Mouse (Mus musculus) hindbrain, embryonic 11.5 days (tissue): ENCODE results near the gene Ltb4r1. TPM values are rescaled to one million over a fixed set of nuclear protein-coding genes. Genes with fewer than 3 reads are reported as not detected.
A peak's percentile ranks its signal among the peaks of the same experiment; 100 is the strongest.

Experiments used
- ATAC-seq: fragments of 200-750 bp; cut with Nextera tagmentation; 2 replicates; pipeline ENCODE4 v1.8.0; 2017; ENCODE audit warnings: mild to moderate bottlenecking, moderate TSS enrichment, moderate library complexity; ENCODE audit not compliant: low FRiP score
- DNase-seq: peaks from one replicate; pipeline ENCODE4 v3.0.0-alpha.2; 2015; ENCODE audit warnings: low spot score
- H3K27ac ChIP-seq: fragments of 300-500 bp; sonication (generic); 2 replicates; pipeline ENCODE4 v1.5.1; 2014; ENCODE audit warnings: mild to moderate bottlenecking, low read depth, low read length
- H3K27me3 ChIP-seq: fragments of 300-500 bp; sonication (generic); 2 replicates; pipeline ENCODE4 v1.6.1; 2014; ENCODE audit warnings: mild to moderate bottlenecking, low read length, moderate library complexity, mixed read lengths; ENCODE audit not compliant: control insufficient read depth, insufficient read depth
- H3K36me3 ChIP-seq: fragments of 300-500 bp; sonication (generic); 2 replicates; pipeline ENCODE4 v1.6.1; 2014; ENCODE audit warnings: mild to moderate bottlenecking, low read length, moderate library complexity, mixed read lengths; ENCODE audit not compliant: control insufficient read depth, insufficient read depth
- H3K4me1 ChIP-seq: fragments of 300-500 bp; sonication (generic); replicated peaks from 2 replicates; pipeline ENCODE4 v1.6.1; 2014; ENCODE audit warnings: low read length, mixed read lengths; ENCODE audit not compliant: control insufficient read depth, insufficient read depth
- H3K4me2 ChIP-seq: fragments of 300-500 bp; sonication (generic); replicated peaks from 2 replicates; pipeline ENCODE4 v1.6.1; 2014; ENCODE audit warnings: mild to moderate bottlenecking, low read depth, low read length
- H3K4me3 ChIP-seq: fragments of 300-500 bp; sonication (generic); 2 replicates; pipeline ENCODE4 v1.5.1; 2014; ENCODE audit warnings: low read depth, low read length
- H3K9ac ChIP-seq: fragments of 300-500 bp; sonication (generic); 2 replicates; pipeline ENCODE4 v1.6.1; 2014; ENCODE audit warnings: low read depth, low read length
- H3K9me3 ChIP-seq: fragments of 300-500 bp; sonication (generic); 2 replicates; pipeline ENCODE4 v1.6.1; 2016; ENCODE audit warnings: low read length; ENCODE audit not compliant: control insufficient read depth
- WGBS: fragments of 180-500 bp; shearing (Covaris S2); extraction: QIAGEN DNeasy Blood & Tissue Kit; methylation state at CpG from one replicate; pipeline ENCODE4 v1.1.7; 2014; 5-methylcytosine and 5-hydroxymethylcytosine counted together
- polyA plus RNA-seq: library from polyadenylated mRNA; unstranded; fragments of >200 nt; fragmentation: Nextera tagmentation; extraction: Ambion mirVana; gene quantifications from 2 replicates; pipeline ENCODE4 v1.2.1, GENCODE M21; 2014

Ltb4r1 gene
- polyA plus RNA-seq, 1 experiment from 2014 or later: not detected

DNA sequence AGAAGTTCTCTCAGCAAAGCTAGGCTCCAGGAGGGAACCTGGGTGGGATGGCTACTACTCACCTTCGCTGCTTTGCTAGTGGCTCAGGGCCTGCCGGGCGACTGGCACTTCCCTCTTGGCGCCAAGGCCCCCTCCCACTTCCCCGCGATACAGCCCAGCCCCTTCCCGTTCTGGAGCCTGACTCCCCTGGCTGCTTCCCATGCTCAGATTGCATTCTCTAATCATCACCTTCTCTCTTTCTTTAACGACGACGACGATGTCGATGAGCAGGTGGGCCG lies 18.1 kb downstream of the Ltb4r1 start, which contains the start of gene Adcy4:
Adcy4 (minus strand) TSS at position 138 of the 278 bp plus-strand sequence.
- Histone ChIP-seq H3K4me3 (peak within 1 kb of the TSS; percentile 29), H3K4me2 (peak within 1 kb of the TSS; percentile 32), H3K9me3 (no peaks in the 10 kb centered on the region), H3K27me3 (peaks cover 60% of the 10 kb centered on the region), H3K36me3 (no peaks in the 10 kb centered on the region), H3K9ac (0 out of 2 replicates have a peak within 1 kb of the TSS, but pooled peaks have one; percentile 31), H3K4me1 (peaks cover 5% of the 10 kb centered on the region), H3K27ac (no peak within 1 kb of the TSS)
- DNase-seq: no peak
- ATAC-seq: no peak
- 6% methylated on average over 13 of the region's 13 CpGs for WGBS

- Histone ChIP-seq H3K9ac (no peak overlapping the region), H3K36me3 (no peaks in the 10 kb centered on the region), H3K4me3 (no peak overlapping the region), H3K27me3 (peaks cover 64% of the 10 kb centered on the region), H3K27ac (no peak overlapping the region), H3K4me1 (peaks cover 5% of the 10 kb centered on the region), H3K4me2 (no peak overlapping the region), H3K9me3 (no peaks in the 10 kb centered on the region)
- peak; percentile 17 for DNase-seq
- ATAC-seq: no peak
- WGBS: 24% methylated on average over 6 of the region's 6 CpGs
Measured at GRCm38 (mm10) chr14:55785195-55785594, 19.4 kb downstream of the Ltb4r1 start.

DNA sequence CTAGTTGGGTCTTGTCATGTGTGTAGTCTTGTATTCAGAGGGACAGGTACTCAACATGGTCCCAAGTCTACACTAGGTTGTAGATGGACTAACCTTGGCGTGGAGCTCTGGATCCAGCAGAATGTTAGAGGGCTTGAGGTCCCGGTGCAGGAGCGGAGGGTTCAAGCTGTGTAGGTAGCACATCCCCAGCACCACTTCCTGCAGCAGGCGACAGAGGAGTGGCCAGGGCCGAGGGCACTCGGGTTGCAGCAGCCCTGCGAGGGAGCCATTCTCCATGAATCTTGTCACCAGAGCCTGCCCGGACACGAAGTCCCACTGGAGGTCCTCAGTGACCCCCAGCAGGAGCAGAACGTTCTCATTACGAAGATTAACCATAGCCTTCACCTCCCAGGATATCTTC lies 22.0 kb downstream of the Ltb4r1 start:
- Histone ChIP-seq H3K4me1 (peaks cover 3% of the 10 kb centered on the region), H3K9ac (no peak overlapping the region), H3K27ac (no peak overlapping the region), H3K4me2 (no peak overlapping the region), H3K4me3 (no peak overlapping the region), H3K9me3 (no peaks in the 10 kb centered on the region), H3K27me3 (peaks cover 51% of the 10 kb centered on the region), H3K36me3 (no peaks in the 10 kb centered on the region)
- DNase-seq: no peak
- 29% methylated on average over 11 of the region's 11 CpGs for WGBS
- no peak for ATAC-seq

DNA sequence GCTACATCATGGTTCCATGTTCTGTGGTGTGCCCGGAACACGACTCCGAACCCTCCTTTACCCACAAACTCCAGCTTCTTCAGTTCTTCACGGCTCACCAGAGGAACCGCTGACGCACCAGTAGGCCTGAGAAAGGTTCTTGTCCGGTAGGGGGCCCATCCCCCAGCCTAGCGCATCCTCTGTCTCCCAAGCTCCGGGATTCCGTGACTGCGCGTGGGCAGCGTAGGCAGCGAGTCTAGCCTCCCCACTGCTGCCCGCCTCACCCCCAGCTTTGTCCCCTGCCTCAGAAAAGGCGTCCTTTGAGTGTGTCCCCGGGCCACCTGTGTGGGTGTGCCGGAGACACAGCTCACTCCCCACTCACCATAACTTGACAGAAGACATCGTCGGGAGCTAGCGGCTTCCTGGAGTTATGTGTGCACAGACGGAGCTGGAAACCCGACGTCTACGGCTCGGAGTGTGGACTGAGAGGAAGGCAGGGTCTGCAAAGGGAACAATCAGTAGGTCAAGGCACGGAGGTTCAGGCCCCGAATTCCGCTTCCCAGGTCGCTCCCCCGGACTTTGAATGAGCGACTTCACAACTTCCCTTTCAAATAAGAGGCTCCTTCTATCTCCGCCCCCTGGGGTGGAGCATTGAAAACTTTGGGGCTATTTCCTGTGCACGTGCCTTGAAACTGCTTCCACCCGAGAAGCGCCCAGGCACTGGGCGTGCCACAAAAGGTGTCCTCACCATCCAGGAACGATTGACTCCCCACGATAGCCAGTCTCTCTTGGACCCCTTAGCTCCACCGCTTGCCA lies 22.7 kb downstream of the Ltb4r1 start, which contains the start of gene Ripk3:
Ripk3 (minus strand) TSS at position 610 of the 795 bp plus-strand sequence.
- no peaks in the 10 kb centered on the region for H3K9me3 ChIP-seq
- peaks cover 2% of the 10 kb centered on the region for H3K4me1 ChIP-seq
- no peaks in the 10 kb centered on the region for H3K36me3 ChIP-seq
- peak within 1 kb of the TSS; percentile 18 for H3K4me3 ChIP-seq
- no peak within 1 kb of the TSS for H3K9ac ChIP-seq
- peak; percentile 35 for DNase-seq
- no peak within 1 kb of the TSS for H3K27ac ChIP-seq
- peaks cover 45% of the 10 kb centered on the region for H3K27me3 ChIP-seq
- peak within 1 kb of the TSS; percentile 40 for H3K4me2 ChIP-seq
- 6% methylated on average over 40 of the region's 40 CpGs for WGBS
- no peak for ATAC-seq

GRCm38 (mm10) chr14:55793461-55793860 lies 27.7 kb downstream of the Ltb4r1 start:
- H3K9ac ChIP-seq: no peak overlapping the region
- no peak overlapping the region for H3K4me2 ChIP-seq
- H3K36me3 ChIP-seq: no peaks in the 10 kb centered on the region
- H3K27ac ChIP-seq: no peak overlapping the region
- peaks cover 8% of the 10 kb centered on the region; the same call in 1 of the 2 replicates for H3K27me3 ChIP-seq
- H3K4me1 ChIP-seq: no peaks in the 10 kb centered on the region; the same call in 1 of the 2 replicates
- 77% methylated on average over 2 of the region's 2 CpGs for WGBS
- no peak overlapping the region for H3K4me3 ChIP-seq
- no peaks in the 10 kb centered on the region for H3K9me3 ChIP-seq
- DNase-seq (no peak), ATAC-seq (no peak)

- Histone ChIP-seq H3K27me3 (peaks cover 3% of the 10 kb centered on the region; the same call in 1 of the 2 replicates), H3K36me3 (no peaks in the 10 kb centered on the region), H3K9ac (no peak overlapping the region), H3K9me3 (no peaks in the 10 kb centered on the region), H3K27ac (no peak overlapping the region), H3K4me1 (no peaks in the 10 kb centered on the region), H3K4me2 (no peak overlapping the region), H3K4me3 (no peak overlapping the region)
- 64% methylated on average over 2 of the region's 2 CpGs for WGBS
- no peak for ATAC-seq
- no peak for DNase-seq
Measured at GRCm38 (mm10) chr14:55793946-55794345, 28.2 kb downstream of the Ltb4r1 start.

DNA sequence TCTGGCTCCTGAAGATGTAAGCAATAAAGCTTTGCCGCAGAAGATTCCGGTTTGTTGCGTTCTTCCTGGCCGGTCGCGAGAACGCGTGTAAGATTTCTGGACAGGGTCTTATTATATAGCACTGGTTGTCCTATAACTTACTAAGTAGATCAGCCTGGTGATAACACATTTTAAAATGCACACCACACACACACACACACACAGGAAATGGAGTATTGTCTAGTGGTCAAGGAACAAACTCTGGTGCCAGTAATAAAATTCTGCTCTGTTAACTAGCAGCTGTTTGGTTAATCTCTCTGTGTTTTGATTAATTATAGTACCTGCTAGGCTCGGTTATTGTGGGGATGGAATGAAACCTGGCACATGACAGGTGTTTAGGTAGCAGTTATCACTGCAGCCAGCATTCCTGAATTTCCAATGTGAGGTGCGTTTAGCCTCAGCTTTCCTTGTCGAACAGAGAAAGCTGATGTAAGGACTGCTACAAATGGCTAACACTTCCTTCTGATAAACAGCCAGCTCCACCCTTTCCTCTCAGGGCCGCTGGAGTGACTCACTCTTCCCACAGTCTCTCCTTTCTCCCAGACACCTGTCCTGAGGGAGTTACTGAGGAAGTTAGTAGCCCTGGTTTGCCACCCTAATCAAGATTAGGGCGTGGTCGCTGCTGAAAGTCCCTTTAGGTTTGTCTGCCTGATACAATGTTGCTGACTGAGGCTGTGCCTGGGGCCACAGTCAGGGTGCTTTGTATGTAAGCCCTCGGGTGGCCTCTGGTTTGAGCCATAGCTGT lies 29.8 kb downstream of the Ltb4r1 start:
- Histone ChIP-seq H3K9me3 (no peaks in the 10 kb centered on the region), H3K4me3 (no peak overlapping the region), H3K27me3 (no peaks in the 10 kb centered on the region), H3K4me2 (no peak overlapping the region), H3K4me1 (no peaks in the 10 kb centered on the region), H3K27ac (no peak overlapping the region), H3K36me3 (no peaks in the 10 kb centered on the region), H3K9ac (no peak overlapping the region)
- WGBS: 91% methylated on average over 15 of the region's 15 CpGs
- DNase-seq: no peak
- no peak for ATAC-seq

- Histone ChIP-seq H3K27me3 (no peaks in the 10 kb centered on the region), H3K9ac (peak overlapping the region; percentile 12), H3K4me2 (peak overlapping the region; percentile 63), H3K27ac (no peak overlapping the region), H3K9me3 (no peaks in the 10 kb centered on the region), H3K4me1 (no peaks in the 10 kb centered on the region), H3K36me3 (no peaks in the 10 kb centered on the region), H3K4me3 (peak overlapping the region; percentile 41)
- DNase-seq (peak; percentile 75), ATAC-seq (peak; percentile 53; the same call in 1 of the 2 replicates)
- WGBS: 15% methylated on average over 16 of the region's 16 CpGs
Measured at GRCm38 (mm10) chr14:55814885-55815284, 49.1 kb downstream of the Ltb4r1 start.
